Mouse (Mus musculus): ENCODE data around the gene Cd84. TPM values are rescaled to one million over a fixed set of nuclear protein-coding genes. Genes with fewer than 3 reads are reported as not detected.

Cd84 gene
- polyA plus RNA-seq (2012; rRNA removed) = 0.44 and 0.59 TPM in 2 replicates

GRCm38 (mm10) chr1:171839488-171839887 is at the start of gene Cd84:
TSS of gene Cd84 (plus strand) at chr1:171839697.

GRCm38 (mm10) chr1:171895364-171895763 is 55.9 kb downstream of the Cd84 start, which contains the start of gene Gm10521:
TSS of gene Gm10521 (plus strand) at chr1:171895664.

GRCm38 (mm10) chr1:171917305-171918039 is 78.0 kb downstream of the Cd84 start, which contains the start of gene Slamf6:
TSS of gene Slamf6 (plus strand) at chr1:171917515.

Other genes with a start within 250 kb of the Cd84 start
- gene Ly9, start 232.3 kb upstream of the Cd84 start, polyA plus RNA-seq (2012; rRNA removed) = 0.43 and 1.1 TPM in 2 replicates
- gene Slamf7, start 186.7 kb upstream of the Cd84 start, polyA plus RNA-seq (2012; rRNA removed) = 1.4 TPM in 2 replicates
- gene Cd48, start 157.7 kb upstream of the Cd84 start, polyA plus RNA-seq (2012; rRNA removed) = 1.6 and 2.7 TPM in 2 replicates
- gene Slamf1, start 72.6 kb upstream of the Cd84 start, polyA plus RNA-seq (2012; rRNA removed) = 0.07 and 0.08 TPM in 2 replicates
- gene Gm10521, start 56.0 kb downstream of the Cd84 start, polyA plus RNA-seq (2012; rRNA removed) = 0.08 and 0.09 TPM in 2 replicates
- gene Slamf6, start 77.8 kb downstream of the Cd84 start, polyA plus RNA-seq (2012; rRNA removed) = 0.20 and 0.27 TPM in 2 replicates
- gene Vangl2, start 188.7 kb downstream of the Cd84 start, polyA plus RNA-seq (2012; rRNA removed) = 2.5 and 2.6 TPM in 2 replicates
- gene Nhlh1, start 217.9 kb downstream of the Cd84 start, polyA plus RNA-seq (2012; rRNA removed) = not detected in 2 replicates
- 26.1 and 37.2 TPM in 2 replicates for gene Copa, start 242.8 kb downstream of the Cd84 start, polyA plus RNA-seq (2012; rRNA removed)
- gene Ncstn, start 243.1 kb downstream of the Cd84 start, polyA plus RNA-seq (2012; rRNA removed) = 99.1 and 101 TPM in 2 replicates